Mouse (Mus musculus) brain, adult 2 months (tissue): ENCODE results near the gene Plac1.
A peak's percentile ranks its signal among the peaks of the same experiment; 100 is the strongest.
"Not testable (repeated sequence)": the region's sequence is repeated elsewhere in the genome, so short reads cannot be mapped to it uniquely, and the experiment has no call there.

Source experiments
- DNase-seq: peaks from one replicate; pipeline ENCODE4 v3.0.0; 2011; ENCODE audit warnings: low read depth, low spot score

Plac1 gene

GRCm38 (mm10) chrX:53240011-53240410 lies at the start of gene Plac1:
Gene Plac1, minus strand, starts transcription at chrX:53240111.
- no peak for DNase-seq

GRCm38 (mm10) chrX:53287924-53288323 lies 48.0 kb upstream of the Plac1 start:
- no peak for DNase-seq

- no peak for DNase-seq
These were observed 33.2 kb upstream of the Plac1 start, which contains the start of gene Fam122c for GRCm38 (mm10) chrX:53273124-53273523. Gene Fam122c, plus strand, starts transcription at chrX:53273424.

- not testable (repeated sequence) for DNase-seq
These were observed 31.7 kb upstream of the Plac1 start for GRCm38 (mm10) chrX:53271628-53272027.

- no peak for DNase-seq
These were observed 30.1 kb upstream of the Plac1 start for GRCm38 (mm10) chrX:53270063-53270432.

- DNase-seq, result peak; percentile 94
These were observed 29.6 kb upstream of the Plac1 start, which contains the start of gene Fam122b for GRCm38 (mm10) chrX:53269289-53270062. Gene Fam122b, minus strand, starts transcription at chrX:53269805.

GRCm38 (mm10) chrX:53268856-53269255 lies 28.9 kb upstream of the Plac1 start:
- peak; percentile 58 for DNase-seq

- DNase-seq, result no peak
These were observed 26.3 kb upstream of the Plac1 start for GRCm38 (mm10) chrX:53266186-53266585.

- no peak for DNase-seq
These were observed 15.3 kb upstream of the Plac1 start for GRCm38 (mm10) chrX:53255195-53255594.

GRCm38 (mm10) chrX:53237971-53238370 lies 1.9 kb downstream of the Plac1 start:
- no peak for DNase-seq

GRCm38 (mm10) chrX:53236404-53236803 lies 3.5 kb downstream of the Plac1 start:
- DNase-seq, result no peak

- no peak for DNase-seq
These were observed 6.2 kb downstream of the Plac1 start for GRCm38 (mm10) chrX:53233689-53234088.

- peak; percentile 15 for DNase-seq
These were observed 7.9 kb downstream of the Plac1 start for GRCm38 (mm10) chrX:53231965-53232364.

- no peak for DNase-seq
These were observed 15.5 kb downstream of the Plac1 start for GRCm38 (mm10) chrX:53224353-53224944.

GRCm38 (mm10) chrX:53220855-53221254 lies 19.1 kb downstream of the Plac1 start:
- no peak for DNase-seq

- DNase-seq, result no peak
These were observed 25.2 kb downstream of the Plac1 start for GRCm38 (mm10) chrX:53214557-53215229.

- peak; percentile 9 for DNase-seq
These were observed 26.1 kb downstream of the Plac1 start for GRCm38 (mm10) chrX:53213838-53214237.

- no peak for DNase-seq
These were observed 27.4 kb downstream of the Plac1 start for GRCm38 (mm10) chrX:53212485-53212884.

- DNase-seq, result peak; percentile 52
These were observed 28.0 kb downstream of the Plac1 start for GRCm38 (mm10) chrX:53211756-53212483.

GRCm38 (mm10) chrX:53209431-53209830 lies 30.5 kb downstream of the Plac1 start:
- DNase-seq, result no peak

GRCm38 (mm10) chrX:53204690-53205311 lies 35.1 kb downstream of the Plac1 start:
- DNase-seq, result no peak
